Mouse (Mus musculus): Measurements from ENCODE around the gene Gna15. TPM values are rescaled to one million over a fixed set of nuclear protein-coding genes. Genes with fewer than 3 reads are reported as not detected.

The Gna15 gene
- total RNA-seq, 4 experiments from 2014 or later = 2.5 to 9.7 (median 5.7) TPM

DNA sequence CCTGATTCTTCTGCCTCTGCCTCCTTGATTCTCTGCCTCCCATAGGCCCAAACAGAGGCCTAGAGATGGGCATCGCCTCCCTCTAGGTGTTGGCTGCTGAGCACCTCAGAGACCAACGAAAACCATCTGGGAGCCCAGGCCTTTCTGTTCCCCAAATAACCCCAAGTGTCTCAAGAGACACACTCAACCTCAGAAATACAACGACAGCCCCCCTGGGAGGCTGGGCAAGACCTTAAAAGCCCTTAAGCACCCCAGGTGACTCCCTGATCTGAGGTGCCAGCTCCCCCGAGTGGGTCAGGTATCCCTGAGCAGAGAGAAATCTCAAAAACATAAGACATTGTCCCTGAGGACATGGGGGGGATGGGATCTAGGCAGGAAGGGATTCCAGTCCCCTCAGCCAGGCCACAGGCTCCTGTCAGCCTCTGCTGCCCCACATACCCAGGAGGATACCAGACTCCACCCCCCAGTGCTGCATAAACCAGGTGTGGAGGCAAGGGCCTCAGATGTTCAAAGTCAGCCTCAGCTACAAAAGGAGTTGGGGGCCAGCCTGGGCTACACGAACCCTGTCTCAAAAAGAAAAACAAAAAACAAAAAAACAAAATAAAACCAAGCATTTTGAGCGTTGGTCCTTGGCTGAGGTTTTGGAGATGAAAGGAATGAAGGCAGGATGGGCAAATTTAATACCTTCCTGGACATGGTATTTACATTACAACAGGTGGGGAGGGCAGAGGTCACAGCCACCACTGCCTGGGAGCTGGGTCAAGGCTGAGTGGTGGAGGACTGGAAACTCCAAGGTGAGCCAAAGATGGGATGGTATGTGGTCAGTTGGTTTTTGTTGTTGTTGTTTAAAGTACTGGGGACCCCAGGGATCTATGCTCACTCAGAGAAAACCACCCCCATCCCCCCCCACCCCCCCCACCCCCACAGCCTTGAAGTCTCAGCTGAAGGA is 30.1 kb upstream of the Gna15 start:
- no peak for DNase-seq (ENCODE audit: low spot score in 2 of 2)

DNA sequence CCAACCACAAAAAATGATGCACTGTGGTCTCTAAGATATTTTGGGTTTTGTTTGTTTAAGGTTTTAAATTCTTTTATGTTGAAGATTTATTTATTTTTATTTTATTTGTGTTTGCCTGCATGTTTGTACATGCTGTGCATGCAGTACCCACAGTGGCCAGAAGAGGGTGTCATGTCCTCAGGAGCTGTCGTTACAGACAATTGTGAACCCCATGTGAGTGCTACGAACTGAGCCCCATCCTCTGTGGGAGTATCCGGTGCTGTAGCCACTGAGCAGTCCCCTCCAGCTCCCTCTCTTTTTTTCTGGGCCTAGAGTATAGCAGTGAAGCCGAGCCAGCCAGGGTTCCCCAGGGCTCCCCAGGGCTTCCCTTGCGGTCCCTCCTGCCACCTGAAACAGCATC is 29.2 kb upstream of the Gna15 start:
- no peak for DNase-seq (ENCODE audit: low spot score in 2 of 2)

DNA sequence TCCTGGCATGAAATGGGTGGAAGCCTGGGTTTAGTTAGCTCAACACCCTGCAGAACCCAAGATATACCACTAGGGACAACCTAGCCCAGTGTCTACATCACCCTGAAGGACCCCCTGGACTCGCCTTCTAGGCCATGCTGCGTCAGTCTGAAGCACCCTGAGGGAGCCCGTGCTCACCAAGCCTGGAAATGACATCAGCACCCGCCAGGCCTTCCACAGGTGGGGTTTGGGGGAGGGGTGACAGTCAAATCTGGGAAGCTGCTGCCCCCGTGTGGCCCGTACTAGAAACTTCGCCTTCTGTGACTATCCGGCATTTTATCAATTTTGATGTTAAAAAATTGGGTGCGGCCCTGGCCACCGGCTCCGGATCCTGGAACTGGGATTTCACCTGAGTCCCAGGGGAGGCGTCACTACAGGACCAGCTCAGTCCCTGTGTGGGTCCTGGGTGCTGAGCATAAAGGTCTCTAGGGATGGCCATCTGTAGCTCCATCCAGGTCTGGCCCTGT is 27.6 kb upstream of the Gna15 start:
- DNase-seq (ENCODE audit: low spot score in 2 of 2) = peak; percentile 84

DNA sequence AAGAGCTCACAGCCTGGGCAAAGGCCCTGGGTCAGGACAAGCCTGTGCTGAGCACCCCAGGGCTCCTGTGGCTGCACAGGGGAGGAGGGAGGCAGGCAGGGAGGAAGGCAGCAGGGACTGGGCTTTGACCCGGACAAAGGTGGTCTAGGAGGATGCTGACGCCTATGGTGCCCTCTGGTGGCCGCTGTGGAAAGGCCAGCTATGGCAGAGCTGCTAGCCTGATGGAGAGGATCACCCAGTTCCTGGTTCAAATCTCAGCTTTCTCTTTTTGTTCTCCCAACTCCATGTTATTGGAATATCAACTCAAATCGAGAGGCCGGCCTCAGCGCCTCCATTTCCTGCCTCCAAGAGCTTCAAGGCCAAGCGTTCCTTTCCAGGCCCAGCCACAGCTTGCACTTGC is 26.2 kb upstream of the Gna15 start:
- no peak for DNase-seq (ENCODE audit: low spot score in 2 of 2)

DNA sequence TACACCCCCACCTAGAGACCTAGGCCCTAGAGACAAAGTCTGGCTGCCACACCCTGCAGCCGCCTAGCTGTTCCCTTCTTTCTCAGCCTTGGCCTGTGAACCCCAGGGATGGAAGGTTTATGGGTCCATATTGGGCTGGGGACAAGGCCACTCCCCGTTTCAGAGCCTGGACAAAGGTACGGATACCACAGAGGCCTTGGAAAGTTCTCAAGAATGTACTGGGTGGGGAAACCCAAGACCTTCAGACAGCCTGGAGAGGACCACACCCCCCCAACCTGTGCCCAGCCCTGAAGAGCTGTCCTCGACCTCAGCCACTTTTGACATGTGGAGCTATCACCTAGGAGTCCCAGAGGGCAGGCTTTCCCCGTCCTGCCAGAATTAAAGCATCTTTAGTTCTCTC is 24.9 kb upstream of the Gna15 start:
- DNase-seq (ENCODE audit: low spot score in 2 of 2) = no peak

DNA sequence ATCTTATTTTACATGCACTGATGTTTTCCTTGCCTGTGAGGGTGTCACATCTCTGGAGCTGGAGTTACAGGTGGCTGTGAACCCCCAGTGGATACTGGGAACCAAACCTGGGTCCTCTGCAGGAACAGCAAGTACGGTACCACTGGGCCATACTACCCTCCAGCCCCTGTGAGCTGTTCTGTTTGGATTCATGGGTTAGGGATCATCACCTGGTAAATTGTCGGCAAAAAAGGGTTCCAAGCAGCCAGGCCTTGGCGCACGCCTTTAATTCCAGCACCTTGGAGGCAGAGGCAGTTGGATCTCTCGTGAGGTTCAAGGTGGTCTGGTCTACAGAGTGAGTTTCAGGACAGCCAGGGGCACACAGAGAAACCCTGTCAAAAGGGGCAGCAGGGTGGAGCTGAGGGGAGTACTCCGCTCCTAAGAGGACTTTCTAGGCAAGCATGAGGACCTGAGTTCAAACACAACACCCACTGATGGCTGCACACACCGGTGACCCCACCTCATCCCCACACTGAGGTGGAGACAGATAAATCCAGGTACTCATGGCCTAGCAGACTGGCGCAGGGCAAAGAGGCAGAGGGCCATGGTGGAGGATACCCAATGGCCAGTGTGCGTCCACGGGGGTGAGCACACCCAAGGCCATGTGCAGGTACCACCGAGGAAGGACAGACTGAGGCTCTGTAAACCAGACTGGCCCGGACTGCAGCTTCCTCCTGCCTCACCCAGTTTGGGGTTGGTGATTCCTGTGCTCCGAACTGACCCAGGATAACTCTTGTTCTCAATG is 23.0 kb upstream of the Gna15 start:
- DNase-seq (ENCODE audit: low spot score in 2 of 2) = no peak

DNA sequence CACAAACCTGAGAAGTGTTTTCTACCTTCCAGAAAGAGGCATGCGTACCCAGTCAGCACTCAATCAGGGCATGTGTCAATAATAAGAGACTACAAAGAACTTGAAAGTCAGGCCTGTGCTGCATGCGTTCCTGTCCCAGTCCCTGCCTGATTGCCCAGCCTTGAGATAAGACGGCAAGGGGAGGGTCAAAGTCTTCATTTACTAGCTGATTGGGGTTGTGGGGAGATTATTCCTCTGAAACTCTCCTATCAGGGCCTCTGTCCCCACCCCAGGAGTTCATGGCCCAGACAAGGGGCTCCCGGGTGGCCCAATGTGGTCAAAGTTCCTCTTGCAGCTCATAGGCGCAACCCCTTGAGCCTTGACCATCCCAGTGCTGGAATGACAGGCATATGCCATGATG is 22.3 kb upstream of the Gna15 start:
- DNase-seq (ENCODE audit: low spot score in 2 of 2) = no peak

DNA sequence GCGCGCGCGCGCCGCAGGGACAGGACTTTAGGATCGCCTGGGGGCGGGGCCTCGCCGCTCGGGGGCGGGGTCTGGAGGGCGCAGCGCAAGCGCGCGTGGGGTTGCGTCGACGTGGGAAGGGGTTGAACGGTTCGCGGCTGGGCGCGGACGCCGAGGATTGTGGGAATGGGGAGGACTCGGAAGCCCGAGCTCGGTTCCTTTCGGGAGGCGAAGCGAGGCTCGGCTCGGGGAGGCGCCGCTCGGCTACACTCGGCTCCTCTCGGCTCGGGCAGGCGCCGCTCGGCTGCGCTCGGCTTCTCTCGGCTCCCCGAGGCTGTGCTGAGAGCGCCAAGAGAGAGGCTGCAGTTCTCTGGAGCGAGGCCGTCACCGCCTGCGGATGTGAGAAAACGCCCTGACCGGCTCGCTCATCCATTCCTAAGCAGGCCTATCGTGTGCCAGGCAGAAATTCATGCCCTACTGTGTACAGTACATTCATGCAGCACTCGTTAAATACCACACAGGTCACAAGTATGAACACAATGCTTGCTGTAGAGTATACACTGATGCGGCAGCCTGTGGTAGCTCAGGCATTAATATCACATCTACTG is 21.2 kb upstream of the Gna15 start, which contains the start of gene Gna11:
TSS of gene Gna11 (minus strand) at position 30 of the 587 bp plus-strand sequence.
- peak; percentile 99 for DNase-seq (ENCODE audit: low spot score in 2 of 2)

DNA sequence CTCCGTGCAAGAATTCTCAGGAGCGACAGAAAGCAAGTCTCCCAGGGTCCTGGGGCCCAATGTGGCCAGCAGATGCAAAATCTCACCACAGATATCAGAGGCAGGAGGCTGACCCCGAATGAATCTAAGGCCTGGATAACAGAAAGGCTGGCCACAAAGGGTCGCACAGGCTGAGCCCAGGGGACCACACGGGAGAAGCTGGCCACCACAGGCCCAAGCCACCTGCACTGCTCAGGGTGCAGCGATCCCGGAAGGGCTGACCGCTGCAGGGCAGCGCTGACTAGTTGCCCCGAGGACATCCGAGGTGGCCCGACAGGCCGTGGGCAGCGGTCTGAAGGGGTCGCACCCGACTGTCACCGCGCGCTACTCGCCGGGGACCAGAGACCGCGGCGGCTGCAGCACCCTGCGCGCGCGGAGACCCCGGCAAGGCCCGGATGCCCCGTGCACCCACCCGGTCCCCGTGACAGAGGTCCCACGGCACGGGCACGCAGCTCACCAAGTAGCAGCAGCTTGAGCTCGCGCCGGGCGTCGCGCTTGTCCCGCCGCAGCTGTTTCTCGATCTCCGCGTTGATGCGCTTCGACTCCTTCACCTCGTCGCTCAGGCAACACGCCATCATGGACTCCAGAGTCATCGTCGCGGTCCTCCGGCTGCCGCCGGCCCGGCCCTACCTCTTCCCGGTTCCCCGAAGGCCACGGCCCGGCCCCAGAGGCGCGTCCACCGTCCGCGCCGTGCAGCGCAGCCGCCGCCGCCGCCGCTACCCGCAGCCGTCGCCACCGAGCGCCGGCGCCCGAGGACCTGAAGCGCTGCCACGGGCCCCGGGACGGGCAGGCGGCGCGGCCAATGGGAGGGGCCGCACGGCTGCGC is 20.5 kb upstream of the Gna15 start:
- DNase-seq (ENCODE audit: low spot score in 2 of 2) = no peak

DNA sequence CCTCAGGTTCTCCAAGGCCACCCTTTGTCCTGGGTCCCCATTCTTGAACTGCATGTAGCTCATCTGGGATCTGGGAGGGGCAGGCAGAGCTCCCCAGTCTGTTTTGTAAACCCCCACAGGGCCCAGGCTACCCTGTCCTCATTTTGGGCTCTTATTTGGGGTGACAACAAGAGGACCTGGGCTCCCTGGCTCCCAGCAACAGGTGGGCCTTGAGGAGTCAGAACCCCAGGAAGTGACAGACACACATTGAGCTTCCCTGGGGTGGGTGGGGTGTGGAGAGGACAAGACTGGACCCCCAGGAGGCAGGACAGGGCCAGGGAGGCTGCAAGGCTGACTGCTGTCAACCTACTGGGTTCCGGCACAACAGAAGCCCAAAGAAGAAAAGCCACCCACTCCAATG is 19.6 kb upstream of the Gna15 start:
- no peak for DNase-seq (ENCODE audit: low spot score in 2 of 2)

DNA sequence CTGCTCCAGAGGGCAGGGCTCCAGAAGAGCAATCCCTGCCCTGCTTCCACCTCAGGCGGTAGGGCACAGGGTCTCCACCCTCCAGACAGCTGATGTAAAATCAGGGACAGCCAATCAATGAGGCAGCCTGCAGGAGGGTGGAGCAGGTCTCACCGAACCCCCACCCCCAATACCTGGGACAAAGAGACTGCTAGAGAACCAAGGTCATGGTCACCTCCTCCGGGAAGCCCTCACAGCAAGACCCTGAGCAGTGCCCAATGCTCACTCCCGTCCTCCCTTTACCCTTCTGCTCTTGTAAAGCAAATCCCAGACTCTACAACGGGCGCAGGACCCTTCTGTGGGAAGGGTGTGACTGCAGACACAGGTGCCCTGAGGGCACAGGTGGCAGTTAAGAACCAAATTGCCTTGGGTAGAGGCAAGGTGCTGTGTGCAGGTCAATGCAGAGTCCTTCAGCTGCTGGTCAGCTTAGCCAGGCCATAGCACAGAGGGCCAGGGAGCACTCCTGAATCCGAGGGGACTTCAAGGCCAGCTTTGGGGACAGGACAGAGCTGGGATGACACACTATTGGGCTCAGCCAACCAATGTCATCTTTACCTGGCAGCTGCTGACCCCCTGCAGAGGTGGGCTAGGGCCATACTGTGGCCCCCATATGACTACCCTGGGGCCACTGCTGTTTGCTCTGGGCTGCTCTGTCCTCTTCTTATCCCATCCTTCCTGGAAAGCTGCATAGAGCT is 18.9 kb upstream of the Gna15 start:
- no peak for DNase-seq (ENCODE audit: low spot score in 2 of 2)

DNA sequence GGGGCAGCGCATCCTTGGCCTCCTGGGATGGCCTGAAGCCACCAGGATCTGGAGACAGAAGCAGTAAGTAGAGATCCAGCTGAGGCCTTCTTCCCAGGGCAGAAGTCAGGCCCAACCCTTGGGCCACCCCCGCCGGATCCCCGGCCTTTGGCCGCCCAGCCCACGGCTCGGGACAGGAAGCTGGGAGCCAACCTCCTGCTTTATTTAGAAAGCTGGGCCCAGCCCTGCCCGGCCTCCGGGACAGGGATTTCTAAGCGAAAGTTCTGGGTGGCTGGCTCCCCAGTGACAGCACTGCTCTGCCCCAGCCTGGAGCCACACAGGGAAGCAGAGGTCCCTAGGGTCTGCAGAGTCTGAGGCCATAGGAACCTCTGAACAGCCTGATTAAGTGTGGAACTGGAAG is 17.8 kb upstream of the Gna15 start:
- no peak for DNase-seq (ENCODE audit: low spot score in 2 of 2)

DNA sequence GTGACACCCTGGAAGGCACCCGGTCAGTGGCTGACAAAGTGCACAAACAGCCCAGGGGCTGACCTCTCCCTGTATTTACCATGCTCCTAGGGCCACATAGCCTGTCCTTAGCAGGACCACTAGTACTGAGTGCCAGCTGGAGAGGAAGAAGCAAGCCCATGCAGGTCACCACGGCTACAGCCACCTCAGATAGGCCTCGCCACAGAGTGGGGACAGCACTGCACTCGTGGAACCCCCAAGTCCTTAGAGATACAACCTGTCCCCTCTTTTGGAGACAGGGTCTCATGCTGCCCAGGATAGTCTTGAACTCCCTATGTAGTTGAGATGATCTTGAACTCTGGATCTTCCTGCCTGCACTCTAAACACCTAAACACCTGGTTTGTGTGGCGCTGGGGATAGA is 17.3 kb upstream of the Gna15 start:
- DNase-seq (ENCODE audit: low spot score in 2 of 2) = no peak

DNA sequence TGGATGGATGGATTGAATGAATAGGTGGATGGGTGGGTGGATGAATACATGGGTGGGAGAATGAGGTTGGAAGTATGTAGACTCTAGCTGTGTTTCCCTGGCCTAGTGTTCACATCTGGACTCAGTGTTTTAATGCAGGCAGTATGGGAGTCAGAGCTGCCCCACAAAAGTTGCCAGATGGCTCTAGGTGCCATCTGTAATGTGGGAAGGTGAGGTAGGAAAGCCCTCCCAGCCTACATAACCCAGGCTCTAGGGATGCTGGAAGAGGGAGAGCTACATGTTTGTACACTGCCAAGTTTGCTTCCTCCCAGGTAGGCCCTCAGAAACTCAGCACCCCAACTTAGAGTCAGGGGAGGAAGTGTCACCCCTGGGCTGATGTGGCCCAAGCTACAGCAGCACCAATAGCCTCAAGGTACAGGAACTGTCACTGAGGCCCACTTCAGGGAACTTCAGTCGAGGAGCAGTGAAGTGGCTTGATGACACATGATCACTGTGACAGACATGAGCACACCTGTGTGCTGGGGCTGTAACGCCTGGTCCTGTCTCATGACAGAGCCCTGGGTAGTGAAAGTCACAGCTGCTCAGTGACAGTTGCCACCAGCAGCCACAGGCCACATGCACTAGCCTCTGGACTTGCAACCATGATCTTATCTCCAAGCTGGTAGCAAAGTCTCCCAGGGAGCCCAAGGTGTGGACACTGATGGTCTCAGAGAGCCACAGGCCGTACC is 14.5 kb upstream of the Gna15 start:
- DNase-seq (ENCODE audit: low spot score in 2 of 2) = no peak

DNA sequence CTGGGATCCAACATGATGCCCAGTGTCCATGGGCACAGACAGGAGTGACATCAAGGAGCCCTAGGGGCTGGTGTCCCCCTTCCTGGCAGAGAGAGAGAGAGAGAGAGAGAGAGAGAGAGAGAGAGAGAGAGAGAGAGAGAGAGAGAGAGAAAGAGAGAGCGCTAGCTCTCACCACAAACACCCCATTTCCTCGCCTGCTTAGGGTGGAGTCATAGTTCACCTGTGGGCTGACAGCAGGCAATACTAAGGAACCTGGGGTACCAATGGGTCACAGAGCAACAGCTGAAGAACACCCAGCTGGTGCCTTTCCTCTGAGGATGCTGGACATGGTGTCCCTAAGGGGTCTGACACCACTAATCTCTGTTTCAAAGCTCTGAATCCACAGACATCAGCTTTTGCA is 13.4 kb upstream of the Gna15 start:
- DNase-seq (ENCODE audit: low spot score in 2 of 2) = no peak

DNA sequence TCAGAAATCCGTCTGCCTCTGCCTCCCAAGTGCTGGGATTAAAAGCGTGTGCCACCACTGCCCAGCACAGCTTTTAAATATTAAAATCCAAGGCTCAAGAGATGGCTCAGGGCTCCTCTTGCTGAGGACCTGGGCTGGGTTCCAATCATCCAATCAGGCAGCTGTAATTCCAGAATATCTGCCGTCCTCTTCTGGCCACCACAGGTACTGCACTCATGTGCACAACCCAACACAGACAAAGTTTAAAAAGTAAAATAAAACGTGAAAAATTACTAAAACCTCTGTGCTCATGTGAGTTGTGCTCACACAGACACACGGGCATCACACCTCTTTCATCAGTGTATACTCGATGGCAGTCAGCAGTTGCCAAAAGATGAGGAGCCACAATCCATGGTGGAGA is 12.7 kb upstream of the Gna15 start:
- no peak for DNase-seq (ENCODE audit: low spot score in 2 of 2)

DNA sequence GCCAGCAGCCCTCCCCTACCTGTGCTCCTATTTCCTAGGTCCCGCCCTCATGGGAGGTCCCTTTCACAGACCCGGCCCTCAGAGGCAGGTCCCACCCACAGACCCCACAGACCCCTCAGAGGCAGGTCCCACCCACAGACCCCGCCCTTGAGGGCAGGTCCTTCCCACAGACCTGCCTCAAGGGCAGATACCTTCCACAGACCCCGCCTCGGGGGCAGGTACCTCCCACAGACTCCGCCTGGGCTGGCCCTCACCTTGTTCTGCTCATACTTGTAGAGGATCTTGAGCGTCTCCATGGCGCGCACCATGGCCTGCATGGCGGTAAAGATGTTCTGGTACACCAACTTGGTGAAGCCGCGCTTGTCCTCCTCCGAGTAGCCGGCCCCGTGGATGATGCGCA is 10.8 kb upstream of the Gna15 start:
- DNase-seq (ENCODE audit: low spot score in 2 of 2) = no peak

DNA sequence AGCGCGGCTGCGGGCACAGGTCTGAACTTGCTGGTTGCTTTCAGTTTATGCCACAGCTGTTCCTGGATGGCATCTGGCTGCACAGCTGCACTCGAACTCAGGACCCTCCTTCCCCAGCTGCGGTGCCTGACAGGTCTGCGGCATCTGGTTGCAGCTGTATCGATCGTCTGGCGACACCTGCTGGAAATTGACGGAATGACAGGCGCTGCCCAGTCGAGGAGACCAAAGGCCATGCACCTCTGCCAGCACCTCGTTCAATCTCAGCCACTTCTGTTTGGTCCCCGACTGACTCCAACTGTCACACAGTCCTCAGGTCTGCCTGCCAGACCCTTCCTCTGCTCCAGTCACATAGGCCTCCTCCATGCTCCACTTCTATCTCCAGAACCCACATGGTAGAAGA is 2.8 kb upstream of the Gna15 start:
- peak in 1 of 2 experiments; percentile 74 for DNase-seq (ENCODE audit: low spot score in 2 of 2)

DNA sequence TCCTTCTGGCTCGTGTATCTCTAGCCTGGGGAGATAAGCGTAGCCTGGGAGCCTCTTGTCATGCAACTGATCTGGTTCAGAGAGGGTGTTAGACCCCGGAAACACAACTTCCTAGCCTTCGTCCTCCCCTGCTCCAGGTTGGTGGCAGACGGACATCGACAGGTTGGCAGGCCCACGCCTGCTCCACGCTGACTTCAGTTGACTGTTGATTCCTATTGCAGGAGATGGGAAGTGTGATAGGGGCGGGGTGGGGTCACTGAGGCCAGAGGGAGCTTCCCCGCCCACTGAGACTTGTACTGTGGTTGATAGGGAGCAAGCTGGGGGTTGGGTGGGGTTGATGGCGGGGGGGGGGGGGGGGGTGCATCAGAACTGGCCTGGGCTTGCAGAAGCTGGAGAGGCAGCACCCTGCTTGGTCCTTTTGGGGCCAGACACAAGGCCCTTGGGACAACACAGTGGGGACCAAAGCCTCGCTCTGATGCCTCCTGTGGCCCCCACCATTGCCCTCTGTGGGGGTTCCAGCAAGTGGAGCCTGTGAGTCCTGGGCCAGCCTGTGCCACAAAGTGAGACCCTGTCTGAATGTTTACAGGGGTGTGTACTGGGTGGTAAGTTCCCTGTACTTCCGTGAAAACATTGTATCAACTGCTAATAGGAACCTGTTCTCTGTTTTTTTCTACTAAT is 1.1 kb upstream of the Gna15 start:
- no peak for DNase-seq (ENCODE audit: low spot score in 2 of 2)

Measured in layer of hippocampus, adult 8-10 months (tissue).